Mouse (Mus musculus): ENCODE data around the gene Aqp1.

GRCm38 (mm10) chr6:55396176-55396575 lies 59.9 kb downstream of the Aqp1 start:
- no peak for TF ChIP-seq CTCF (IDR thresholded peaks at IDR 0.05; ENCODE audit: control insufficient read depth, insufficient read depth, insufficient replicate concordance, low read depth, low read length)
- no peak for TF ChIP-seq POLR2A (IDR thresholded peaks at IDR 0.05; ENCODE audit: control insufficient read depth, low read depth, low read length)
